Mouse (Mus musculus): ENCODE data around the gene Slc25a5.
"Not testable (repeated sequence)": the region's sequence is repeated elsewhere in the genome, so short reads cannot be mapped to it uniquely, and the experiment has no call there.

Slc25a5 gene

DNA sequence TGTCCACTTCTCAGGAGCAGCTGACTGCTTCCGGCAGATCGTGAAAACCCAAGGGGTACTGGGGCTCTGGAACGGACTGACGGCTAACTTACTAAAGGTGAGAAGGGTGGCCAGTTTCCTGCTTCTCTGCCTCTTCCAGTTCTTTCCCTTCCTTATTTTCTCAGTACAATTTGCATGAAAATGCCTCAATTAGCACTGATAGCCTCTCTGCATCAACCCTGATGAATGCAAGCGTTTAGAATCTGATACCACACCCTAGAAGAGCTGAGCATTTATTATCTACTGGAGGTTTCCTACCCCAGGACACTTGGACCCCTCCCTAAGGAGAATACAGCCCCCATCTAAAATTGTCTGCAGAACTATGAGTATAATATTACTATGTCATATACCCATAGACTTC lies 19.9 kb upstream of the Slc25a5 start:
- Histone ChIP-seq H3K36me3 (ENCODE audit: control insufficient read depth, insufficient read depth, low read length, poor library complexity, severe bottlenecking) (no peaks in the 10 kb centered on the region), H3K27me3 (ENCODE audit: control insufficient read depth, insufficient read depth, low read length, poor library complexity, severe bottlenecking) (no peaks in the 10 kb centered on the region)
- DNase-seq (ENCODE audit: low read depth, low spot score) = no peak

- DNase-seq (ENCODE audit: low read depth, low spot score) = no peak
- H3K36me3 ChIP-seq (ENCODE audit: control insufficient read depth, insufficient read depth, low read length, poor library complexity, severe bottlenecking) = no peaks in the 10 kb centered on the region
- no peaks in the 10 kb centered on the region for H3K27me3 ChIP-seq (ENCODE audit: control insufficient read depth, insufficient read depth, low read length, poor library complexity, severe bottlenecking)
Measured at GRCm38 (mm10) chrX:36777694-36778093, 17.8 kb upstream of the Slc25a5 start.

DNA sequence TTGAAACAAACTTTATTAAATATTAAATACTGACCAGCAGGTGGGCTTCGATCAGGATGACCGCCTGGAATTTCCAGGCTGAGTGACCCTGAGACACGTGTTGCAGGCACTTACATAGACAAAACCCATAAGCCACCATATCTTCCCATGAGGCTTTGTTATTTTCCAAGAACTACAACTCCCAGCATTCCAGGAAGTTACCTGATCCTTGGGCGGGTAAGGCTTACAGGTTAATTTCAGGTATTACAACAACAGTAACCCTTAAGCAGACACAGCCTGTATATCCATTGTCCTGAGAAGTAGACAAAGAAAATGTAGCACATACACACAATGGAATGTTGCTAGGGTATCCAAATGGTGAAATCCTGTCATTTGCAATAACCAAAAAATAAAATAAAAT lies 6.1 kb upstream of the Slc25a5 start:
- H3K36me3 ChIP-seq (ENCODE audit: control insufficient read depth, insufficient read depth, low read length, poor library complexity, severe bottlenecking) = no peaks in the 10 kb centered on the region
- no peaks in the 10 kb centered on the region for H3K27me3 ChIP-seq (ENCODE audit: control insufficient read depth, insufficient read depth, low read length, poor library complexity, severe bottlenecking)

GRCm38 (mm10) chrX:36794571-36794970 lies 880 bp upstream of the Slc25a5 start:
- DNase-seq (ENCODE audit: low read depth, low spot score) = no peak
- Histone ChIP-seq H3K36me3 (ENCODE audit: control insufficient read depth, insufficient read depth, low read length, poor library complexity, severe bottlenecking) (no peaks in the 10 kb centered on the region), H3K27me3 (ENCODE audit: control insufficient read depth, insufficient read depth, low read length, poor library complexity, severe bottlenecking) (no peaks in the 10 kb centered on the region)

More for the DNA sequence above, 6.1 kb upstream of the Slc25a5 start:
- no peak for DNase-seq (ENCODE audit: low read depth, low spot score)

DNA sequence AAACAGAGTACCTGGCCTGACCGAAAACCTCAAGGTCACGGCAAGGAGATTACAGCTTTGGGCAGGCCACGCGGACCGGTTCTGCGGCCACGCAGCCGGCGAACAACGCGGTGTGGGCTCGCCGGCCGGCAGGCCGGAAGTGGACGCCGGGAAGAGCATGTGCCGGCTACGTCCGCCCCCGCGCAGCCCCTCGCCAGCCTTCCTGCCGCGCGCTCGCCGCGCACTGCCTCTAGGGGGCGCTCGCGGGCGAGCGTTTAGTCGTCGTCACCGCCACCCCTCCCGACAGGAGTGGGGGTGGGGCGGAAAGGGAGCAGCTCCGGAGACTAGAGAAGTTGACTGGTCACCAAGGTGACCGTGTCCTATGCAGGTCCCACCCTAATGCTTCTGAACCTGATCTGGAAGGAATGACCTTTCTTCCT lies 721 bp downstream of the Slc25a5 start:
- H3K36me3 ChIP-seq (ENCODE audit: control insufficient read depth, insufficient read depth, low read length, poor library complexity, severe bottlenecking) = no peaks in the 10 kb centered on the region
- peak; percentile 86 for DNase-seq (ENCODE audit: low read depth, low spot score)
- no peaks in the 10 kb centered on the region for H3K27me3 ChIP-seq (ENCODE audit: control insufficient read depth, insufficient read depth, low read length, poor library complexity, severe bottlenecking)

GRCm38 (mm10) chrX:36796734-36797133 lies 1.3 kb downstream of the Slc25a5 start:
- DNase-seq (ENCODE audit: low read depth, low spot score); H3K27me3 ChIP-seq (ENCODE audit: control insufficient read depth, insufficient read depth, low read length, poor library complexity, severe bottlenecking); H3K36me3 ChIP-seq (ENCODE audit: control insufficient read depth, insufficient read depth, low read length, poor library complexity, severe bottlenecking): not testable (repeated sequence)

GRCm38 (mm10) chrX:36799131-36799879 lies 3.9 kb downstream of the Slc25a5 start:
- no peak for DNase-seq (ENCODE audit: low read depth, low spot score)
- Histone ChIP-seq H3K36me3 (ENCODE audit: control insufficient read depth, insufficient read depth, low read length, poor library complexity, severe bottlenecking) (no peaks in the 10 kb centered on the region), H3K27me3 (ENCODE audit: control insufficient read depth, insufficient read depth, low read length, poor library complexity, severe bottlenecking) (no peaks in the 10 kb centered on the region)

GRCm38 (mm10) chrX:36803189-36803588 lies 7.7 kb downstream of the Slc25a5 start:
- Histone ChIP-seq H3K27me3 (ENCODE audit: control insufficient read depth, insufficient read depth, low read length, poor library complexity, severe bottlenecking) (no peaks in the 10 kb centered on the region), H3K36me3 (ENCODE audit: control insufficient read depth, insufficient read depth, low read length, poor library complexity, severe bottlenecking) (no peaks in the 10 kb centered on the region)
- DNase-seq (ENCODE audit: low read depth, low spot score) = peak; percentile 32

- Histone ChIP-seq H3K36me3 (ENCODE audit: control insufficient read depth, insufficient read depth, low read length, poor library complexity, severe bottlenecking) (no peaks in the 10 kb centered on the region), H3K27me3 (ENCODE audit: control insufficient read depth, insufficient read depth, low read length, poor library complexity, severe bottlenecking) (no peaks in the 10 kb centered on the region)
- DNase-seq (ENCODE audit: low read depth, low spot score) = no peak
Measured at GRCm38 (mm10) chrX:36804196-36804595, 8.7 kb downstream of the Slc25a5 start.

DNA sequence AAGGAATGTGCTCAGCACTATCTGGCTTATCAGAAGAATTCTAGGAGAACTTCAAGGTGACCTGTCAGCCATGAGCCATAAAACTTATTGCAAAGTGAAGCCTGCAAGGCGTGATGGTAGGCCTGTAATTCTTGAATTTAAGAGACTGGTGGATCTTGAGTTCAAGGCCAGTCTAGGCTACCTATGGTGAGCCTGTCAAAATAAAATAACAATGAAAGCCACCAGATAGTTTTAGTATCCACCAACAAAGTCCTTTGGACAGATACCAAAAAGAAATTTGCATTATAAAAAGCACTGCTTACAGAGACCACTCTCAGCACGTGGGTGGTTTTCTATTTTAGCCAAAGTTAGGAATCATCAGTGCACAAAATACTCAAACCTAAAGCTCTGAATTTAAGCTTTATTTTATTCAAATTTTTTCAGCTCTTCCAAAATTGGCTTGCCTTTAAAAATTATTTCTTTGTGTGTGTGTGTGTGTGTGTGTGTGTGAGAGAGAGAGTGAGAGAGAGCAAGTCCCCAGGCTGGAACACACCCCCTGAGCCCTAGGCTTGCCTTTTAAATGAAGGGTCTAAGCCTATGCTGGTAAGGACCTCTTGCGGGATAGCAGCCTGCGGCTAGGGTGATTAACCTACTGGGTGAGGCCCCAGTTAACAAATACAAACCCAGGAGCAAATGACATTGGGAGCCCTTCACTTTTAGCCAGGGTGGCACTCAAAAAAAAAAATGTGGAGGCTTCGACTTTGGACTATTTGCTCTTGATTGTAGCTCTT lies 10.2 kb downstream of the Slc25a5 start:
- Histone ChIP-seq H3K36me3 (ENCODE audit: control insufficient read depth, insufficient read depth, low read length, poor library complexity, severe bottlenecking) (no peaks in the 10 kb centered on the region), H3K27me3 (ENCODE audit: control insufficient read depth, insufficient read depth, low read length, poor library complexity, severe bottlenecking) (no peaks in the 10 kb centered on the region)
- no peak for DNase-seq (ENCODE audit: low read depth, low spot score)

- peak; percentile 90 for DNase-seq (ENCODE audit: low read depth, low spot score)
- H3K36me3 ChIP-seq (ENCODE audit: control insufficient read depth, insufficient read depth, low read length, poor library complexity, severe bottlenecking) = no peaks in the 10 kb centered on the region
- no peaks in the 10 kb centered on the region for H3K27me3 ChIP-seq (ENCODE audit: control insufficient read depth, insufficient read depth, low read length, poor library complexity, severe bottlenecking)
Measured at GRCm38 (mm10) chrX:36807360-36808317, 12.2 kb downstream of the Slc25a5 start.

DNA sequence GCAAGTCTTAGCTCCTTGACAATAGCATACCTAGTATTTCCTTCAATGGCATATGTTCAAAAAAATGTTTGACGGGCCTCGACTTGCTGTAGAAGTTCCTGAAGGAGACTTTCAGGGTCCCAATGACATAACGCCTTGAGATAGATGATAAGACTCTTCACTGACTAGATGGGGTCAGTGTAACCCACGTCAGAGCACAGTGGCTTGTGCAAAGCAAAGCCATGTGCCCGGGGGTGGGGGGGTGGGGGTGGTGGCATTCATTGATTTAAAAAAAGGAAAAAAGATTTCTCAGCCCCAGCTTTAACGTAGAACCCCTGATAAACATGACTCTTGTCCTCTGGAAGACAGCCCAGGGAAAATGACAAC lies 12.8 kb downstream of the Slc25a5 start:
- no peak for DNase-seq (ENCODE audit: low read depth, low spot score)
- Histone ChIP-seq H3K27me3 (ENCODE audit: control insufficient read depth, insufficient read depth, low read length, poor library complexity, severe bottlenecking) (no peaks in the 10 kb centered on the region), H3K36me3 (ENCODE audit: control insufficient read depth, insufficient read depth, low read length, poor library complexity, severe bottlenecking) (no peaks in the 10 kb centered on the region)

- no peaks in the 10 kb centered on the region for H3K27me3 ChIP-seq (ENCODE audit: control insufficient read depth, insufficient read depth, low read length, poor library complexity, severe bottlenecking)
- no peaks in the 10 kb centered on the region for H3K36me3 ChIP-seq (ENCODE audit: control insufficient read depth, insufficient read depth, low read length, poor library complexity, severe bottlenecking)
- DNase-seq (ENCODE audit: low read depth, low spot score) = peak; percentile 53
Measured at GRCm38 (mm10) chrX:36811377-36811776, 15.9 kb downstream of the Slc25a5 start.

GRCm38 (mm10) chrX:36814161-36814836 lies 18.8 kb downstream of the Slc25a5 start:
- DNase-seq (ENCODE audit: low read depth, low spot score) = no peak
- Histone ChIP-seq H3K36me3 (ENCODE audit: control insufficient read depth, insufficient read depth, low read length, poor library complexity, severe bottlenecking) (no peaks in the 10 kb centered on the region), H3K27me3 (ENCODE audit: control insufficient read depth, insufficient read depth, low read length, poor library complexity, severe bottlenecking) (no peaks in the 10 kb centered on the region)

Measured in splenic B cell, adult 2 months (primary cell).